Mouse (Mus musculus) embryonic facial prominence, embryonic 11.5 days (tissue): ENCODE data around the gene Mfsd2a. TPM values are rescaled to one million over a fixed set of nuclear protein-coding genes. Genes with fewer than 3 reads are reported as not detected.
"Not testable (repeated sequence)": the region's sequence is repeated elsewhere in the genome, so short reads cannot be mapped to it uniquely, and the experiment has no call there.

Source experiments
- ATAC-seq: fragments of 200-750 bp; cut with Nextera tagmentation; replicated peaks from 2 replicates; pipeline ENCODE4 v1.8.0; 2017; ENCODE audit warnings: low read depth; ENCODE audit not compliant: insufficient number of reproducible peaks, low FRiP score, low TSS enrichment
- DNase-seq: peaks from one replicate; pipeline ENCODE4 v3.0.0-alpha.2; 2015; ENCODE audit warnings: low spot score
- H3K27ac ChIP-seq: fragments of 300-500 bp; sonication (generic); replicated peaks from 2 replicates; pipeline ENCODE4 v1.5.1; 2014; ENCODE audit warnings: mild to moderate bottlenecking, low read depth, low read length, control low read depth
- H3K27me3 ChIP-seq: fragments of 300-500 bp; sonication (generic); 2 replicates; pipeline ENCODE4 v1.6.1; 2014; ENCODE audit warnings: mild to moderate bottlenecking, low read length, moderate library complexity, mixed read lengths; ENCODE audit not compliant: control insufficient read depth, insufficient read depth
- H3K36me3 ChIP-seq: fragments of 300-500 bp; sonication (generic); replicated peaks from 2 replicates; pipeline ENCODE4 v1.6.1; 2014; ENCODE audit warnings: low read depth, mild to moderate bottlenecking, low read length, moderate library complexity, mixed read lengths; ENCODE audit not compliant: control insufficient read depth, insufficient read depth
- H3K4me1 ChIP-seq: fragments of 300-500 bp; sonication (generic); 2 replicates; pipeline ENCODE4 v1.6.1; 2014; ENCODE audit warnings: low read length, mixed read lengths; ENCODE audit not compliant: control insufficient read depth, insufficient read depth
- H3K4me2 ChIP-seq: fragments of 300-500 bp; sonication (generic); 2 replicates; pipeline ENCODE4 v1.6.1; 2014; ENCODE audit warnings: low read depth, mild to moderate bottlenecking, control low read depth, low read length, moderate library complexity
- H3K4me3 ChIP-seq: fragments of 300-500 bp; sonication (generic); 2 replicates; pipeline ENCODE4 v1.5.1; 2014; ENCODE audit warnings: low read depth, low read length, control low read depth
- H3K9ac ChIP-seq: fragments of 300-500 bp; sonication (generic); replicated peaks from 2 replicates; pipeline ENCODE4 v1.6.1; 2014; ENCODE audit warnings: mild to moderate bottlenecking, control low read depth, low read length
- H3K9me3 ChIP-seq: fragments of 300-500 bp; sonication (generic); replicated peaks from 2 replicates; pipeline ENCODE4 v1.6.1; 2016; ENCODE audit warnings: mild to moderate bottlenecking, low read length, inconsistent platforms, mixed read lengths; ENCODE audit not compliant: control insufficient read depth
- WGBS: fragments of 180-500 bp; shearing (Covaris S2); extraction: QIAGEN DNeasy Blood & Tissue Kit; methylation state at CpG from one replicate; pipeline ENCODE4 v1.1.7; 2014; 5-methylcytosine and 5-hydroxymethylcytosine counted together
- polyA plus RNA-seq: library from polyadenylated mRNA; unstranded; fragments of >200 nt; fragmentation: Nextera tagmentation; extraction: Ambion mirVana; gene quantifications from 2 replicates; pipeline ENCODE4 v1.2.1, GENCODE M21; 2014

The Mfsd2a gene
- polyA plus RNA-seq, 1 experiment from 2014 or later, result 8.2 TPM

DNA sequence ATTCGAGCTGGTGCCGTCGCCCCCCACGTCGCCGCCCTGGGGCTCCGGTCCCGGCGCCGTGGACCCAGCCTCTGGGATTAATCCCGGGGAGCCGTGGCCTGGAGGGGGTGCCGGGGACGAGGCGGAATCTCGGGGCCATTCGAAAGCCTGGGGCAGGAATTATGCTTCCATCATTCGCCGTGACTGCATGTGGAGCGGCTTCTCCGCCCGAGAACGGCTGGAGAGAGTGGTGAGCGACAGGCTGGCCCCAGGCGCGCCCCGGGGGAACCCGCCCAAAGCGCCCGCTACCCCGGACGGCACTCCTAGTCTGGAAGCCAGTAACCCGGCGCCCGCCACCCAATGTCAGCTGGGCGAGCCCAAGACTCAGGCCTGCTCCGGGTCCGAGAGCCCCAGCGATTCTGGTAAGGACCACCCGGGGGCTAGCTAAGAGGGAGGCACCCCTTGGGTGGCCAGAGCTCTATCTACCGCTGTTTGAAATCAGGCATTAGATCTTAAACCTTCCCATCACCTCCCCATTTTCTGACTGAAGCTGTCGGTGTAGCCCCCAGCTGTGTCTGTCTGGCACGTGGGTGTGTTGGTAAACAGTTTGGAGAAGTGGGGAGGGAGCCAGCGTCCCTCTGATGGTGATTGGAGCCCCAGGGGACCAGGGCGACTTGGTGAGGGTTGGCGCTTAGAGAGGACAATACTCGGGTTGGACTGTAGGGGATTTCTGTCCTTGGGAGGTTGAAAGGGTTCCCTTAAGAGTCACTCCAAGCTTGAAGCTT lies 35.8 kb upstream of the Mfsd2a start:
- no peaks in the 10 kb centered on the region for H3K4me1 ChIP-seq

DNA sequence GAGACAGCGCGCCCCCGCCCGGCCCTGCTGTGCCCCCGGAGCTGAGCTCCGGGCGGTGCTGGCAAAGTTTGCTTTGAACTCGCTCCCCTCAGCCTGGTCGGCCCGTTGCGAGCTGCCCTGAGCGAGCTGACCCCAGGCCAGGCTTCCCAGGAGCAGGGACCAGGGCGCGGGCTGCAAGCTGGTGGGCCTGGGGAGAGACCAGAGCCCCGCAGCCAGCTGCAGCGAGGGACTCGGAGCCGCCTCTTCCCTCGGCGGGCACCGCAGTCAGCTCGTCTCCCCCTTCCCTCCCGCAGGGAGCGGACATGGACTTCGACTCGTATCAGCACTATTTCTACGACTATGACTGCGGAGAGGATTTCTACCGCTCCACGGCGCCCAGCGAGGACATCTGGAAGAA lies 35.2 kb upstream of the Mfsd2a start:
- peak; percentile 27 for ATAC-seq
- H3K27me3 ChIP-seq, result no peaks in the 10 kb centered on the region
- H3K9ac ChIP-seq, result peak overlapping the region; percentile 93
- peak overlapping the region; percentile 82 for H3K4me3 ChIP-seq
- peak; percentile 49 for DNase-seq
- peak overlapping the region; percentile 89 for H3K27ac ChIP-seq
- peak overlapping the region; percentile 92 for H3K4me2 ChIP-seq
- 0% methylated on average over 26 of the region's 32 CpGs for WGBS
- H3K4me1 ChIP-seq, result no peaks in the 10 kb centered on the region
- no peaks in the 10 kb centered on the region for H3K9me3 ChIP-seq
- H3K36me3 ChIP-seq, result no peaks in the 10 kb centered on the region; the same call in 1 of the 2 replicates

More for the DNA sequence above, 35.8 kb upstream of the Mfsd2a start:
- WGBS, result under 1% methylated on average over 47 of the region's 47 CpGs
- Histone ChIP-seq H3K9me3 (no peaks in the 10 kb centered on the region), H3K27me3 (no peaks in the 10 kb centered on the region), H3K4me3 (peak overlapping the region; percentile 82), H3K4me2 (peak overlapping the region; percentile 92), H3K36me3 (no peaks in the 10 kb centered on the region; the same call in 1 of the 2 replicates), H3K27ac (peak overlapping the region; percentile 89), H3K9ac (peak overlapping the region; percentile 93)
- ATAC-seq, result peak; percentile 14; the same call in 1 of the 2 replicates
- DNase-seq, result peak; percentile 72

DNA sequence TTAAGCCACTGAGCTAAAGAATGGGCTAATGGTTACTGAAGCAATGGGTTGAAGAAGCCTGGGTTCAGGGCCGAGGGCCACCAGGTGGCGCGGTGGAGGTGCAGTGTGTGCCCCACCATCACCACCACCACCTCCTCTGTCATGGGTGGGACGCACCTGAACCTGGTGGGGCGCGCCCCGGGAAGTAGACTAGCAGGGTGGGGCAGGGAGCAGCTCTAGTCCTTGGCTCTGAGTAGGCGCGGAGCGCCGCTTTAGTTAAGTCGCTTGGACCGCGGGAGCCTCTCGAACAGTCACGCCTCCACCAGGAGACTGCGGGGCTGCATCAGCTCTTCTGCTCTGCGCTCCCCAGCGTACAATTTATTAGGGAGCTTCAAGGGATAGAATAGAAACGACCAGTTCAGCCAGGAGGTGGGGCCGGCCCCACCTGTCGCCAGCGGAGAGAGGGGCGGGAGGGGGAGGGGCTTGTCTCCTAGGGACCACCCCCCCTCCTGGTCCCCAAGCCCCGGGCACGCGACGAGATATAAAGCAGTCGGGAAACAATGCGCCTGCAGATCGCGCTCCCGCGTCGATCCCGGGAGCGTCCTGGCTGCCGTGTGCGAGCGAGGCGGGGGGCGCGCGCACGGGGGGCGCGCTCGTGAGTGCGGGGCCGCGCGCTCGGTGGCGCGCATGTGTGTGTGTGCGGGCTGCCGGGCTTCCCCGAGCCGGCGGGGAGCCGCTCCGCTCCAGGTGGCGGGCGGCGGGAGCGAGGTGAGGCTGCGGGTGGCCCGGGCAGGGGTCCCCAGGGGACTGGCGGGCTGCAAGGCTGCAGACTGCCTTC lies 34.6 kb upstream of the Mfsd2a start, which contains the start of gene Mycl:
Mycl (plus strand) TSS at position 249 of the 817 bp plus-strand sequence.
- DNase-seq (peak; percentile 90), ATAC-seq (peak; percentile 74)
- Histone ChIP-seq H3K9ac (peak within 1 kb of the TSS; percentile 93), H3K36me3 (no peaks in the 10 kb centered on the region; the same call in 1 of the 2 replicates), H3K4me2 (peak within 1 kb of the TSS; percentile 92), H3K4me1 (no peaks in the 10 kb centered on the region), H3K27me3 (no peaks in the 10 kb centered on the region), H3K27ac (peak within 1 kb of the TSS; percentile 89), H3K9me3 (no peaks in the 10 kb centered on the region), H3K4me3 (peak within 1 kb of the TSS; percentile 82)
- under 1% methylated on average over 48 of the region's 69 CpGs for WGBS

DNA sequence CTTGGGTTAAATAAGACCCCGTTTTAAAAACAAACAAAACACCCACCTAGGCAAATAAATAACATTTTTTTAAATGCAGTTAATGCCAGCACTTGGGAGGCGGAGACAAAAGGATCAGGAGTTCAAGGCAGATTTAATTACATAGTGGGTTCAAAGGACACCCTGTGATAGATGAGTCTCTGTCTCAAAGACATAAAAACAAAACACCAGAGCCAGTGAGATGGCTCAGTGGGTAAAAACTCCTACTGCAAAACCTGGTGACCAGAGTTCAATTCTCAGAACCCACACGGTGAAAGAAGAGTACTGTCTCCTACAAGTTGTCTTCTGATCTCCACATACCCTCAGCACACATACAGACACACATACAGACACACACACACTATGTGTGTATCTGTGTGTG lies 31.3 kb upstream of the Mfsd2a start:
- Histone ChIP-seq H3K4me2 (no peak overlapping the region), H3K27ac (no peak overlapping the region), H3K4me3 (no peak overlapping the region), H3K9me3 (no peaks in the 10 kb centered on the region), H3K36me3 (no peaks in the 10 kb centered on the region), H3K4me1 (no peaks in the 10 kb centered on the region), H3K9ac (no peak overlapping the region), H3K27me3 (no peaks in the 10 kb centered on the region)
- WGBS, result 67% methylated on average over 3 of the region's 3 CpGs
- DNase-seq, result no peak
- ATAC-seq, result no peak

DNA sequence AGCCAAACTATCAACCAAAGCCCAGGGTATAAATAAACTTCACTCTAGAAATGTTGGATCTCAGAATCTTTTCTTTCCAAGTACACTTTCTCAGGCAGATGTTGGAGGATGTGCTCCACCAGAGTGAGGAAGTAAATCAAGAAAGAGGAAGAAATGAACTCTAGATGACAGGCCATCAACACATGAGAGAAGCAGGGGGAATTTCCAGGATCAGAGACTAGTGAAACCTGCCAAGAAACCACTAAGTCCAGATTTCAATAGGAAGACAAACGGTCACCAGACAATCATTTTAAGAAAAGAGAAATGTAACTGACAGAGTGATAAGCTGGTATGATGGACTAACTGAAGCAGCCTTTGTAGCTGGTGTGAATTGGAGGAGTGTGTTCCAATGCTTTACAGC lies 30.2 kb upstream of the Mfsd2a start:
- H3K4me1 ChIP-seq, result no peaks in the 10 kb centered on the region
- H3K9me3 ChIP-seq, result no peaks in the 10 kb centered on the region
- H3K27ac ChIP-seq, result no peak overlapping the region
- DNase-seq (no peak), ATAC-seq (no peak)
- H3K27me3 ChIP-seq, result no peaks in the 10 kb centered on the region
- 77% methylated on average over 1 of the region's 1 CpGs for WGBS
- no peak overlapping the region for H3K4me3 ChIP-seq
- H3K36me3 ChIP-seq, result no peaks in the 10 kb centered on the region
- H3K9ac ChIP-seq, result no peak overlapping the region
- no peak overlapping the region for H3K4me2 ChIP-seq

DNA sequence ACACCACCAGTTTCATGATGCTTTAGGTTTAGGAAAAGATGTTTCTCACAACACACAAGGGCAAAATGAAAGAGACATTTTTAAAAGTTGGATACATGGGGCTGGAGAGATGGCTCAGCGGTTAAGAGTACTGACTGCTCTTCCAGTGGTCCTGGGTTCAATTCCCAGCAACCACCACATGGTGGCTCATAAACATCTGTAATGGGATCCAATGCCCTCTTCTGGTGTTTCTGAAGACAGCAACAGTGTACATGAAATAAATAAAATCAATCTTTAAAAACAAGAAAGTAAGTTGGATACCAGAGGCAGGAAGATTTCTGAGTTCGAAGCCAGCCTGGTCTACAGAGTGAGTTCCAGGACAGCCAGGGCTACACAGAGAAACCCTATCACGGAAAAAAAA lies 27.0 kb upstream of the Mfsd2a start:
- H3K36me3 ChIP-seq, ATAC-seq, H3K27me3 ChIP-seq, H3K9ac ChIP-seq, H3K4me3 ChIP-seq, H3K4me2 ChIP-seq, H3K4me1 ChIP-seq, H3K27ac ChIP-seq, H3K9me3 ChIP-seq, DNase-seq: not testable (repeated sequence)
- 56% methylated on average over 3 of the region's 3 CpGs for WGBS

DNA sequence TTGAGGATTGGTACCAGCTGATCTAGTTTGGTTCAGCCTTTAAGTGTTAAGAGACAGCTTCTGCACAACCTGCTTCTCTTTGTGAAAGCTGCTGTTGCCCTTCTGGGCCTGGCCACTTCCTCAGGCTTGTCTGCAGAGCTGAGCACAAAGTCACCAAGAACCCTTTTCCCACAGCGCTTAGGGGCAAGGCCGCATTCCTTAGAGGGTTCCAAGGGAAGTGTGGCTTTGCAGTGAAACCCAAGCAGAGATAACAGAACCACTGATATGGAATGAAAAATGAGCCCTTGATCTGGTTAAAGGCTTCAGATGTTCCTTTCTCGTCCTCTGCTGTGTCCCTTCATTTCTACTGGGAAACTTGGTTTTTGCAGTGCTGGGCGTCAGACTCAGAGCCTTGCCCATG lies 26.4 kb upstream of the Mfsd2a start:
- 81% methylated on average over 4 of the region's 4 CpGs for WGBS
- Histone ChIP-seq H3K4me1 (no peaks in the 10 kb centered on the region), H3K27me3 (peaks cover 9% of the 10 kb centered on the region), H3K9me3 (no peaks in the 10 kb centered on the region), H3K4me3 (no peak overlapping the region), H3K9ac (no peak overlapping the region), H3K36me3 (no peaks in the 10 kb centered on the region), H3K4me2 (no peak overlapping the region), H3K27ac (no peak overlapping the region)
- no peak for ATAC-seq
- DNase-seq, result no peak

DNA sequence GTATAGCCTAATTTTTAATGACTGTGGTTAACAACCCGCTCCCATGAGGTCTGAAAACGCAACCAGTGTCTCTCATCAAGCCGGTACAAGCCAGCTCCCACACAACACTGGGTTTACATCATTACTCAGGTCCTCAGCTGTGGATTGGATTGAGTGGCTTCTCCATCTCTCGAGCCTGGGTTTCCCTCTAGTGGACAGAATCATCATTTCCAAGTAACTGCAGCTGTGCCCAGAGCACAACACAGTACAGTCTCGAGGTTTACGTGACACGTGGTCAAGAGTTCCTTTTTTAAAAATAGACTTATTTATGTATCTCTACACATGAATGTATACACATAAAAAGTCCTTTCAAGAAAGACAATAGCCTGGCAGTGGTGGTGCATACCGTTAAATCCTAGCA lies 24.1 kb upstream of the Mfsd2a start:
- H3K27me3 ChIP-seq, result peaks cover 9% of the 10 kb centered on the region
- ATAC-seq, result peak; percentile 80
- H3K9me3 ChIP-seq, result no peaks in the 10 kb centered on the region
- H3K27ac ChIP-seq, result no peak overlapping the region
- no peaks in the 10 kb centered on the region for H3K4me1 ChIP-seq
- no peak overlapping the region for H3K4me3 ChIP-seq
- H3K4me2 ChIP-seq, result no peak overlapping the region
- peak; percentile 76 for DNase-seq
- H3K9ac ChIP-seq, result no peak overlapping the region
- H3K36me3 ChIP-seq, result no peaks in the 10 kb centered on the region
- WGBS, result 50% methylated on average over 8 of the region's 8 CpGs
